Mouse (Mus musculus) liver, postnatal 0 days (tissue): ENCODE results near the gene Mroh2a.

Source experiments
- CTCF ChIP-seq: sonication (generic); IDR thresholded peaks from 2 replicates; pipeline ENCODE4 v1.5.1; 2016; ENCODE audit warnings: antibody characterized with exemption, low read depth
- EP300 ChIP-seq: IDR thresholded peaks from 2 replicates; pipeline ENCODE4 v1.6.1; 2016; ENCODE audit warnings: antibody characterized with exemption, low read depth, mild to moderate bottlenecking

GRCm38 (mm10) chr1:88229566-88229965, 2.8 kb downstream of the Mroh2a start:
- TF ChIP-seq EP300 (no peak), CTCF (no peak)
